Mouse (Mus musculus) adipocyte (in vitro differentiated cells): ENCODE measurements around the gene Atp8a1.

Source experiments
- DNase-seq: peaks from one replicate; pipeline ENCODE4 v3.0.0-alpha.2; 2016; ENCODE audit warnings: low spot score

The Atp8a1 gene

GRCm38 (mm10) chr5:67631261-67631660, 216.0 kb downstream of the Atp8a1 start:
- no peak for DNase-seq

GRCm38 (mm10) chr5:67629861-67630260, 217.4 kb downstream of the Atp8a1 start:
- no peak for DNase-seq

GRCm38 (mm10) chr5:67629440-67629839, 217.8 kb downstream of the Atp8a1 start:
- DNase-seq: no peak

DNA sequence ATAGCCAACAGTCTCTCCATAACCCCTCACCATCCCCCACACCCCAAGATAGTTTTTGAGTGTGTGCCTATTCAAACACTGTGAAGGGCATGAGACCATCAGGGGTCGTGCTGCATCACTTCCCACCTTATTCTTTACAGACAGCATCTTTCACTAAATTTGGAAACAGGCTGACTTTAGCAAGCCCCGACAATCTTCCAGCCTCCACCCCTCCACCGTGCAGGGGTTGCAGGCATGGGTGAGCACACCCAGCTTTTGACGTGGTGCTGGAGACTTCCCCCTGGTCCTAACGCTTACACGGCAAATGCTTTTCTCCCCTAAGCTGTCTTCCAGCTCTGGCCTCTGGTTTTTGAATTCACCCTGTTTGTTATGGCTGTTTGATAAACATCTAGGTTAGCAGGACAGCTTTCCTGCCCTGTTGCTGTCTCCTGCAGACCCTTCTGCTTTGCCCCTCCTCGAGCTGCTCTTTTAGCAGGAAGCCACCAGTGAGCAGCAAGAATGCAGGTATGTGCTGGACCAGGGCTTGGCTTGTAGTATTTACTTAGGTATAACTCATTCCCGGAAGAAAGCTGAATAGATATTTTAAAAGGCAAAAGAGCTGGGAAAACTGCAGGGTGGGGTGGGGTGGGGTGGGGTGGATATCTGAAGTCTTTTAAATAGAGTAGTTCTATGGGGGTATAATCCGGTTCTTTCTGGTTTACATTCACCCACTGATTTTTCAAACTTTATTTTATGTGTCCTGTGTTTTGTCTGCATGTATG, 218.9 kb downstream of the Atp8a1 start:
- no peak for DNase-seq

DNA sequence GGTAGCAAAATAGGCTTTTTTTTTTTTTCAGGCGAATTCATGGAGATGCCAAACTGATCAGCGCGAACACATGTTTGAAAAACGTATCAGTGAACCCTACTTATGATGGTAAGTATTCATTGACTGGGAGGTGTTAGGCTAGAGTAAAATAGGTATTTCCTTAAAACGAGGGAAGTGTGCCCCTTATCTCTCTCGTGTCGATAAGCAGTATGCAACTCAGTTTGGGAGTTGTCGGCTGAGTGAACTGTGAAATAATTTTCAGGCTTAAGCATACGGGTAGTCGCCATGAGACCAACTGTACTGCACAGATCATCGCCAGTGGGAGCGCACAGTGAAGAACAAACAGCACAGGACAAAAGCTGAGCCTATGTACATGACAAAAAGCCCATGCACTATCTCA, 226.0 kb downstream of the Atp8a1 start:
- no peak for DNase-seq

- no peak for DNase-seq
Observed at GRCm38 (mm10) chr5:67609520-67609837, 237.8 kb downstream of the Atp8a1 start.

GRCm38 (mm10) chr5:67608674-67609519, 238.3 kb downstream of the Atp8a1 start:
- no peak for DNase-seq

DNA sequence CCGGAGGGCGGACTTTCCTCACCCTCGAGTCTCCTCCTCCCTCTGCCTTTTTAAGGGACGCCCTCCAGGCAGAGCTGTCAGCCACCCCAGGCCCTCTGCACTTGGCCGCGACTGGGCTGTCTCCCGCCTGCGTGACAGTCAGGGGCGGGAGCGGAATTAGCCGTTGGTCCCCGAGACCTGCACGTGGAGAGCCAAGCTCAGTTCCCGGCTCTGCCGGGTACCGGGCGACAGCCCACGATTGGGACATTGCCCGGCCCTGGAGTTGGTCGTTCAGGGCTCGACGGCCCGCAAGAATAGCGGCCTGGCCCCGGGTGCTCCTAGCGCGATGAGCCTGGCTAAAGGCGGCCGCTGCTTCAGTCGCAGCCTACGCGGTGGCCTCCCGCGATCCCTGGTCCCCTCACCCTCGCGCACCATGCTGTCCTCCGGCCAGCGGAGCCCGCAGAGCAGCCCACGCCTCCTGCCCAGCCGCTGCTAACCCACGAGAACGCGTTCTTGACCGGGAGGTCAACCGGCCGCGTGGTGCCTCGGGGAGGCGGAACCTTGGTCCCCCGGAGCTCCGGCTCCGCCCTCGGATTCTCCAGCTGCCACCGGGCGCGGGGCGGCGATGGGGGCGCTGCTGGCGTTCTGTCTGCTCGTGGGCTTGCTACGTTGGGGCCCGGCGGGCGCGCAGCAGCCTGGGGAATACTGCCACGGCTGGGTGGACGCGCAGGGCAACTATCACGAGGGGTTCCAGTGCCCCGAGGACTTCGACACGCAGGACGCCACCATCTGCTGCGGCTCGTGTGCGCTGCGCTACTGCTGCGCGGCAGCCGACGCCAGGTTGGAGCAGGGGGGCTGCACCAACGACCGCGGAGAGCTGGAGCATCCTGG, 239.2 kb downstream of the Atp8a1 start, which contains the start of gene Shisa3:
Gene Shisa3, plus strand, starts transcription at position 79 of the 870 bp plus-strand sequence.
- no peak for DNase-seq

- DNase-seq: no peak
Observed at GRCm38 (mm10) chr5:67606916-67607803, 240.1 kb downstream of the Atp8a1 start.

- DNase-seq: no peak
Observed at GRCm38 (mm10) chr5:67605951-67606350, 241.3 kb downstream of the Atp8a1 start.

DNA sequence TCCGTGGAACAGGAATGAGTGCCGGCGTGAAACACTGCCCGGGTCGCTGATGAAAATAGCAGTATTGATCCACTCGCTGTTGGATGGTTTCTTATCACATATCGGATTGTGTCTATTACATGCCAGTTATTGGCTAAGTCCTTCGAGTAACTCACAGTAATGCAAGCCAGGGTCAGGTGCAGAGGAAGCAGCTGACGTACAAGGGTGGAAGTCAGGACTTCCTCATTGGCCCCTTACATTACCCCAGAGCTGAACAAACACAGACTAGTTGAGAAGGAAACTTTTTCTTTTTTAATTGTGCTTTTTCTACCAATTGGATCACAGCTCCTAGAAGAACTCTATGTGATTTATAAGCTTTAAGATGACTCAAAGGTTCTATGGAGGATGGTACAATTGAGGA, 247.3 kb downstream of the Atp8a1 start:
- DNase-seq: no peak

GRCm38 (mm10) chr5:67595629-67596028, 251.6 kb downstream of the Atp8a1 start:
- DNase-seq: no peak

DNA sequence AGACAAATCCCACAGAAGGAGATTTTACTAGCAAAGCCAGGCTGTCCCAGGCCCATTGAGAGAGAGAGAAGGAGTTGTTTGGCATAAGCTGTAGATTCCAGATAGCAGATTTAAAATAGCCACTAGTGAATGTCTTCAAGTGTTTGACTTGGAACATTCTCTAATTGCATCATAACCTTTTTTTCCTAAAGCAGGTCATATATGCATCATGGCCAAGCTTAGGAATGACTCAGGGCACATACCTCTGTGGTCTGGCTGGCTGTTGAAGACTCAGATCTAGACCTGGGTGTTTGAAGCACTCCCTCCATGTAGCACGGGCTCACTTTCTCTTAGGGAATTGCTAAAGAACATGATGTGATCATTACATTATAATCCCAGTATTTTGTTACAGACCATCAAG, 252.2 kb downstream of the Atp8a1 start:
- DNase-seq: no peak

DNA sequence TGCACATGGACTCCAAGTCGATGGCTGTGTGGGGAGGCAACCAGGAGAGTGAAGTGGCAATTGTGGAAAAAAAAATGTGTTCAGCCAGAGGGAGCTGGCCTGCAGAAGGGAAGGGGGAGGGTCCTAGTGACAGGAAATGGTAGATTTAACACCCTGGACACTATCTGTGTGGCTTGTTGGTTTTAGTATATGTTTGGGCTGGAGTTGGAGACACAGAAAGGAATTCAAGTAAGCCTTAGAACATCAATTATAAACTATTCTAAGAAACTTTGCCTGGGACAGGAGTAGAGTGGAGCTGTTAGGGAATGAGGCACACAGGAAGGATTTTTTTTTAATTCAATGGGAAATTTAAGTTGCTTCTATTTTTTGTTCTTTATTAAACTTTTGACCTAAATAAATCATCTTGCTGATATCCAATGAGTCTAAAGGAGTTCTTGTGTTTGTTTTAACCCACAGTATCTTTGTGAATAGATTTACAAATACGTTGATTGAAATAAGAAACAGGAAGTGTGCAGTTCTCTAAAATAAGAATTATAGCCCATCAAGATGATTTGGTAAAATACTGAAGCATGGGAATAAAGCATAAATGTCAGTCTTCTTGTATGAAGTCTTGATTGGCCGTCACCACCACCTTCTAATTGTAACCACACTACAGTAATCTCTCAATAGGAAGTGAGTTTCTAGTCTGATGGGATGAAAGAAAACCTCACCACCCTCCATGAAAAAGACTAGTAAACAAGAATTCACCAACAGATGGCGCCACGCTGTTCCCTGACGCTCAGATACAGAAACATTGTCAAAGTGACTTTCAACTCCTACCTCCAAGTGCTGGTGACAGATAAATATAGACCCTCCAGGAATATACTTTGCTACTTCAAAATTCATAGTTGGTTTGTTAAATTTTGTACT, 267.3 kb downstream of the Atp8a1 start:
- DNase-seq: no peak

GRCm38 (mm10) chr5:67575705-67576104, 271.5 kb downstream of the Atp8a1 start:
- DNase-seq: no peak

- no peak for DNase-seq
Observed at GRCm38 (mm10) chr5:67574039-67574438, 273.2 kb downstream of the Atp8a1 start.

DNA sequence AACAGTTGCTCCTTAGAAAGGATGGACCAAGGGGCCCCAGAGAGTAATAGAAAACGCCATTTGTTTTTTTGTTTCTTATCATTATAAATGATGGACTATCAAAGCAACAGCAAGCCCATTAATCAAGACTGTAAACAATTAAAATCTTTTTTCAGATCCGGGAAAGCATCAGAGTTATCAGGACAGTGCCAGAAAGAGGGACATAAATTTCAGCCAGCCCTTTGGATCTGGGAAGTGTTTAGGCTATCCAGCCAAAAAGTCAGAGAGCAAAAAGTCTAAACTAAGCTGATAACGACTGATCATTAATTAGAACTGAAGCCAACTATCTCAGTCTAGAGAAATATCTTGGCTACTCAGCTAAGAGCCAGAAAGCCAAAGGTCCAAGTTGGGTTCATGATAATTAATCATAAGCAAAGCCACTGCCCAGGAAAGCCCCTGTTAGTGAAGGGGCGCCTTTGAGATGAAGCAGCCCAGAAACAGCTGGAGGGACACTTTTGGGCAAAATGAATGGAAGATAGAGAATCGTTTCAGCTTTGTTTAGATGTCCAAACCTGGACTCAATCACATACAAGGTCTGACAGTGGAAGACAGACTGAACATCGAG, 274.6 kb downstream of the Atp8a1 start:
- DNase-seq: no peak
